Mouse (Mus musculus) megakaryocyte, embryonic 14.5 days (primary cell): Measurements from ENCODE around the gene Arhgef3.

Experiments
- FLI1 ChIP-seq: IDR thresholded peaks from 2 replicates; pipeline ENCODE4 v1.6.1; 2012; ENCODE audit warnings: low read length, inconsistent platforms, mixed read lengths
- GATA1 ChIP-seq: IDR thresholded peaks from 3 replicates; pipeline ENCODE4 v1.6.1; 2012; ENCODE audit warnings: mixed read lengths, low read length, inconsistent platforms, borderline replicate concordance

DNA sequence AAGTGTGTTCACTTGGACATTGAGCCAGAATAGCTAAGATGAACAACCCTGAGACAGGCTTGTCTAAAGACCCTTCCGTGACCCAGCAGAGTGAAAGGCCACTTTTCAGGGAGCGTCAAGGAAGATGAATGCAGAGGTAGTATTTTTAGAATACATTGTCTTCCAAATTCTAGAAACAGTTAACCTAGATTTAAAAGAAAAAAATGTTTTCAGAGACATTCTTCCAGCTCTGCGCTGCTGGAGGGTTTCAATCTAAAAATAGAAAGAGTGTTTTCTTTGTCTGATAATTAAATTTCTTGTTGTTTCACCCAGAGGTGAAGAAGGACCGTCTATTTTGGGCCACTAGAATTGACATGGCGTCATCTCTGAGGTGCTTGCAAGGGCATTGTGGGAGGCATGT, 174.4 kb downstream of the Arhgef3 start:
- TF ChIP-seq GATA1, result no peak
- no peak for TF ChIP-seq FLI1
